Mouse (Mus musculus) urinary bladder, postnatal 4 days (tissue): ENCODE results near the gene Npr2.

Source experiments
- DNase-seq, 2 experiments: peaks; one replicate each; pipeline ENCODE4 v3.0.0; 2021 to 2022; ENCODE audit warnings: low spot score in 2 of 2

The Npr2 gene

GRCm38 (mm10) chr4:43672070-43672469, 40.3 kb downstream of the Npr2 start:
- peak; percentile 73 to 88 for DNase-seq

GRCm38 (mm10) chr4:43673703-43674102, 42.0 kb downstream of the Npr2 start:
- DNase-seq: no peak

- DNase-seq: no peak
Measured at GRCm38 (mm10) chr4:43674974-43675373, 43.2 kb downstream of the Npr2 start.

GRCm38 (mm10) chr4:43675608-43676007, 43.9 kb downstream of the Npr2 start:
- no peak for DNase-seq

GRCm38 (mm10) chr4:43678541-43678940, 46.8 kb downstream of the Npr2 start:
- no peak for DNase-seq

- DNase-seq: no peak
Measured at GRCm38 (mm10) chr4:43679416-43680043, 47.8 kb downstream of the Npr2 start.

- DNase-seq: no peak
Measured at GRCm38 (mm10) chr4:43690021-43690420, 58.3 kb downstream of the Npr2 start.

- DNase-seq: no peak
Measured at GRCm38 (mm10) chr4:43691026-43691425, 59.3 kb downstream of the Npr2 start.

GRCm38 (mm10) chr4:43693806-43694241, 62.1 kb downstream of the Npr2 start:
- no peak for DNase-seq

GRCm38 (mm10) chr4:43694439-43695248, 62.9 kb downstream of the Npr2 start:
- DNase-seq: no peak

GRCm38 (mm10) chr4:43695249-43695671, 63.5 kb downstream of the Npr2 start:
- DNase-seq: no peak

- DNase-seq: no peak
Measured at GRCm38 (mm10) chr4:43696561-43696960, 64.8 kb downstream of the Npr2 start.

- DNase-seq: no peak
Measured at GRCm38 (mm10) chr4:43700707-43701106, 69.0 kb downstream of the Npr2 start, which contains the start of gene Olfr70. Gene Olfr70, minus strand, starts transcription at chr4:43700807.
